Mouse (Mus musculus): ENCODE measurements around the gene Reck. TPM values are rescaled to one million over a fixed set of nuclear protein-coding genes. Genes with fewer than 3 reads are reported as not detected.

Gene Reck
- polyA plus RNA-seq, 1 experiment from 2014 or later = 9.1 TPM

DNA sequence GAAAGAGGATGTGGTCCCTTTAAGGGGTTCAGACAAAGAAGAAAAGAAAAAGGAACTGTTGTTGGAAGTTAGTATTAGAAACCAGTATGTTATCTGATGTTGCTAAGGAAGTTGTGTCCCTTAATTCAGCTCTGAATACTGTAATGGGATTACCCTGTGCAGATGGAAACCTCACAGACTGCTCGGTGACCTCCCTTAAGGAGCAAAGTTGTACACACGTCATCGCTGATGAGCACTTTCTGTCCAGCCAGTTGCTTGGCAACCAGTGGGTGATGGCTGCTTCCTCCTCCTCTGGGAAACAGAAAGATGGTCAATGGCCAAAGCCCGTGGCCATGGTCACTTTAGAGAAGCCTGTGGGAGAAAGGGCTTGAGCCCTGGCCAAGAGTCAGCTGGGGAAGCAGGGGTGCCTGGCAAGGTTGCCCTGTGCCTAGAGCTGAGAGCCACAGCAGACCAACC, 98.2 kb downstream of the Reck start:
- WGBS = 47% methylated on average over 4 of the region's 4 CpGs
- H3K4me3 ChIP-seq = no peak overlapping the region
- ATAC-seq (ENCODE audit: low read depth) = no peak

DNA sequence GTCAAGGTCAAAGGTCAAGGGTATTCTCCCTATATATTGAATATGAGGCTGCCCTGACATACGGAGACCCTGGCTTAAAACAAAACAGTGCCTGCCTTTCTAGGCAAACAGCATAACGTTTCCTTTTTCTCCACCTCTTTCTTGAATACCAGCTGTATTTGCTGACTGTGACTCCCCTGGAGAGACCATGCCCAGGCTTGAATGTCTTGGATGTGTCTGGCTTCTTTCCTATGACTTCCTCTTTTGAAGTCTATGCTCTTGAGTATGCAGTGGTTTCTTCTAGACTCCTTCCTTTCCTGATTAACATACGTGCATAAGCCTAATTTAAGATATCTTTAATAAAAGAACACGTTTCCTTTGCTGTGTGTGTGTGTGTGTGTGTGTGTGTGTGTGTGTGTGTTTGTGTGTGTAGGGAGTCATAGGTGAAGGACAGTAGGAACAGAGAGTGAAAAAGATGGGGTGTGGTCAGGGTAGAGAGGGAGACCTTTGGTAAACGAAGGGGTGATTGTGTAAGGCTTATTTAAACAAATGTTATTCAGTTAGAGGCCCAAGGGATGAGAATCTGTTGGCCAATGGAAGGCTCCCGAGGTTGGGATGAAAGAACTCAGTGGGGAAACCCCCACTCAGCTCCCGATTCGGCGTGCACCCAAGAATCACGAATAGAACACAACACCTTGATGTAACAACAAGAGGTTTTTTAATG, 99.7 kb downstream of the Reck start:
- no peaks in the 10 kb centered on the region for H3K36me3 ChIP-seq
- 83% methylated on average over 10 of the region's 10 CpGs for WGBS
- H3K27me3 ChIP-seq = no peaks in the 10 kb centered on the region
- peaks cover 39% of the 10 kb centered on the region for H3K4me1 ChIP-seq (replicated peaks)
- ATAC-seq (ENCODE audit: low read depth) = no peak
- H3K4me2 ChIP-seq = no peak overlapping the region
- H3K4me3 ChIP-seq = no peak overlapping the region
- H3K9ac ChIP-seq = no peak overlapping the region
- no peak overlapping the region for H3K27ac ChIP-seq (replicated peaks)
- no peaks in the 10 kb centered on the region for H3K9me3 ChIP-seq

More for the DNA sequence above, 98.2 kb downstream of the Reck start:
- Histone ChIP-seq H3K9ac (no peak overlapping the region), H3K27ac (replicated peaks) (no peak overlapping the region), H3K36me3 (no peaks in the 10 kb centered on the region), H3K4me2 (no peak overlapping the region), H3K9me3 (no peaks in the 10 kb centered on the region), H3K27me3 (no peaks in the 10 kb centered on the region), H3K4me1 (replicated peaks) (peaks cover 40% of the 10 kb centered on the region)

DNA sequence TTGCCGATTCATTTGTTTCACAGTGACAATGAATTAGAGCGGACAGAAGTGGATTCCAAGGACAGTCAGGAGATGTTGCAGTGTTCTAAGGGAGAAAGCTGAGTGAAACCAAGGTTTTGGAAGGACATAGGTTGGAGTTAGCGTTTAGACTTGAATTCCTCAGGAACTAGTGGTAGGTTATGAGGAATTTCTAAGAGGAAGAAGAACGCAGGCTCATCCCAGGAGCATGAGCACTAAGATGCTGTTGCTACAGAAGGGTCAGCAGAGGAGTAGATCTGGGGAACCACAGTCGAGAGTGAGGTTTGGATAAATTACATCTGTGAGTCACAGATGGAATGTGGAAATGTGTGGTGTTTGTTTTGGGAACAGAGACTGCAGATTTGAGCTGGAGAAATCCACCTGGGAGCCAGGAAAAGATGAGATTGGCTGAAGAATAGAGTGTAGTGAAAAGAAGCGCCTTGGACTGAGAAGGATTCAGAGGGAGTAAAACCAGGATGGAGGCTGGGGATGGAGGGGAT, 101.0 kb downstream of the Reck start:
- no peaks in the 10 kb centered on the region for H3K27me3 ChIP-seq
- H3K9ac ChIP-seq = no peak overlapping the region
- no peak for ATAC-seq (ENCODE audit: low read depth)
- no peaks in the 10 kb centered on the region for H3K9me3 ChIP-seq
- no peak overlapping the region for H3K4me3 ChIP-seq
- no peaks in the 10 kb centered on the region for H3K36me3 ChIP-seq
- H3K4me2 ChIP-seq = no peak overlapping the region
- 85% methylated on average over 6 of the region's 6 CpGs for WGBS
- peaks cover 38% of the 10 kb centered on the region for H3K4me1 ChIP-seq (replicated peaks)
- H3K27ac ChIP-seq (replicated peaks) = no peak overlapping the region

DNA sequence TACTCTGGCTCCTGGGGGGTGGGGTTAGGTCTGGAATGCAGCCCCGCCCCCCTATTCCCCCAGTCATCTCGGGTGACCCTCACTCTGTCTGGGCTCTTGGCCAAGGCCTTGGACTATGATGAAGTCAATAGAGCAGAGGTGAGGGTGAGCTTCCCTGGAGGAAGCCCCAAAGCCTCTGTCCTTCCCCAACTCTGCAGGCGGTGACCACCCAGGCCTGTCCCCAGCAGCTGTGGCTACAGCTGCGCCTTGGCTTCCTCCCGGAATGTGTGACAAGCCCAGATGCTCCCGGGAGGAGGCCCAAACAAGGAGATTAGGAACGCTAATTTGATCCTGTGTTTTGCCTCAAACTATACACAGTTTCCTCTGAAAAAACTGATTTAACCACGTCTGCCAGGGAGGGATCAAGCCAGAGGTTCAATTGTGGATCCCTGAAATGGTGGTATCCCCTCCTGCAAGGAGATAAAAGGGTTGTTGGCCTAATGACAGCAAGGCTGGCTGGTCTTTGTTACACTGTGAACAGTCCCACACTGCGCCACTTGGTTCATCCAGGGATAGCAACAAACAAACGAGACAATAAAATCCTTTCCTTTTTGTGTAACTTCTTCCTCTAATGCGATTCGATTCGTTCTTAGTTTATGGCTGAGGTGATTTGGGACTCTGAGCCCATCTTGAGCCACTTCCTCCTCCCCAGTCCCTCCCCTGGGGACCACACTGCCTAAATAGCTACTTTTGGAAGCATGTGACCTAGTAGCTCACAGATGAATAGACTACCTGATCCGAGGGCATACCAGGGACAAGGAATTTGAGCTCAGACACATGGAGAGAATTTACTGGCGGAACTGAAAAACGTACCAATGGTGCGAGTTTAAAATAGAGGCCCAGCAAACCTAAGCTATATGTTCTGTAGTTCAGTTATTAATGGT, 103.5 kb downstream of the Reck start:
- Histone ChIP-seq H3K9ac (no peak overlapping the region), H3K36me3 (no peaks in the 10 kb centered on the region), H3K27me3 (no peaks in the 10 kb centered on the region), H3K4me1 (replicated peaks) (peaks cover 22% of the 10 kb centered on the region), H3K9me3 (no peaks in the 10 kb centered on the region), H3K27ac (replicated peaks) (peak overlapping the region; percentile 71), H3K4me2 (no peak overlapping the region), H3K4me3 (no peak overlapping the region)
- WGBS = 15% methylated on average over 17 of the region's 17 CpGs
- peak; percentile 33; the same call in 1 of the 2 replicates for ATAC-seq (ENCODE audit: low read depth)

DNA sequence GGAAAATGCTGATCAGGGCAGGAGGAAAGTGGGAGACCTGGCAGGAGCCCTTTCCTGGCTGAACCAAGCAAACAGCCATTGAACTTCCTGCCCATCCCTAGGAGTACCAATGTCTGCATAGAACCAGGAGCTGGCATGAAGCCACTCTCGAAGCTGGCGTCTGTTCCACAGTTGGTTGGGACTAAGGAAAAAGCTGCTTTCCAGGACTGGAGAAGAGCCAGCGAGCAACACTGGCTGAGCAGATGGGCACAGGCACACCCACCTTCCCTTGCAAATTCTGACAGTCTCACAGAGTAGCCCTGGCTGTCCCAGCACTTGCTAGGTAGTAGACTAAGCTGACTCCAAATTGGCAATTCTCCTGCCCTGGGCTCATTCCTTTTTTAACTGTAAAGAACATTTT, 104.4 kb downstream of the Reck start:
- WGBS = 49% methylated on average over 3 of the region's 3 CpGs
- peaks cover 22% of the 10 kb centered on the region for H3K4me1 ChIP-seq (replicated peaks)
- ATAC-seq (ENCODE audit: low read depth) = no peak
- no peaks in the 10 kb centered on the region for H3K9me3 ChIP-seq
- no peak overlapping the region for H3K4me2 ChIP-seq
- no peak overlapping the region for H3K4me3 ChIP-seq
- H3K27ac ChIP-seq (replicated peaks) = no peak overlapping the region
- no peaks in the 10 kb centered on the region for H3K27me3 ChIP-seq
- H3K36me3 ChIP-seq = no peaks in the 10 kb centered on the region
- no peak overlapping the region for H3K9ac ChIP-seq

DNA sequence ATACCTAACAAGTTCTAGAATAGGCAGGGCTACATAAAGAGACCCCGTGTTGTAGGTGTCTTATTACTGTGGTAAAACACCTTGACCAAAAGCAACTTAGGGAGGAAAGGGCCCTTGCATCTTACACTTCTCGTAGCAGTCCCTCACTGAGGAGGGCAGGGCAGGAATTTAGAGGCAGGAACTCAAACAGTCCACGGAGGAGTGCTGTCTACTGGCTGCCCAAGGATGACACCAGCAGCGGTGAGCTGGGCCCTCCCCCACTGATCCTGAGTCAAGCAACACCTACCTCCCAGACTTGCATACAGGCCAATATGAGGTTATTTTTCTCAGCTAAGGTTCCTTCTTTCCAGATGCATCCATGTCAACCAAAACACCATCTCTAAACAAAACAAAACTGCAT, 104.9 kb downstream of the Reck start:
- ATAC-seq (ENCODE audit: low read depth) = no peak
- Histone ChIP-seq H3K27ac (replicated peaks) (no peak overlapping the region), H3K9me3 (no peaks in the 10 kb centered on the region), H3K27me3 (no peaks in the 10 kb centered on the region), H3K36me3 (no peaks in the 10 kb centered on the region), H3K4me1 (replicated peaks) (peaks cover 22% of the 10 kb centered on the region), H3K9ac (no peak overlapping the region), H3K4me3 (no peak overlapping the region), H3K4me2 (no peak overlapping the region)
- 90% methylated on average over 4 of the region's 4 CpGs for WGBS

DNA sequence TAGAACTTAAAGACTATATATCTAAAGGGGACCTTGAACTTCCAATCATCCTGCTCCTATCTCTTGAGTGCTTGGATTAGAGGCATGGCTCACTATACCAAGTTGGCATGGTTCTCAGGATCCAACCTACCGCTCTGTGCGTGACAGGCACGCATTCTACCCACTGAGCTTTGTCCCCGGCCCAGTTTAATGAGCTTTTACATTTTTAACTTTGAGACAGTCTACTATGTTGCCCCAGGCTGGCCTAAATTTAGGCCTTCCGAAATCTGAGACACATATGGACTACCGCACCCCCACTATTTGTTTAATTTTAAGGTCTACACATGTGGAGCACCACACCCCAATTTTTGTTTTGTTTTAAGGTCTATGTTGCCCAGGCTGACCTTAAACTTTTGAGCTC, 105.5 kb downstream of the Reck start:
- Histone ChIP-seq H3K4me3 (no peak overlapping the region), H3K9ac (no peak overlapping the region), H3K27ac (replicated peaks) (no peak overlapping the region), H3K9me3 (no peaks in the 10 kb centered on the region), H3K4me1 (replicated peaks) (peaks cover 22% of the 10 kb centered on the region), H3K36me3 (no peaks in the 10 kb centered on the region), H3K4me2 (no peak overlapping the region), H3K27me3 (no peaks in the 10 kb centered on the region)
- no peak for ATAC-seq (ENCODE audit: low read depth)
- 93% methylated on average over 6 of the region's 6 CpGs for WGBS

DNA sequence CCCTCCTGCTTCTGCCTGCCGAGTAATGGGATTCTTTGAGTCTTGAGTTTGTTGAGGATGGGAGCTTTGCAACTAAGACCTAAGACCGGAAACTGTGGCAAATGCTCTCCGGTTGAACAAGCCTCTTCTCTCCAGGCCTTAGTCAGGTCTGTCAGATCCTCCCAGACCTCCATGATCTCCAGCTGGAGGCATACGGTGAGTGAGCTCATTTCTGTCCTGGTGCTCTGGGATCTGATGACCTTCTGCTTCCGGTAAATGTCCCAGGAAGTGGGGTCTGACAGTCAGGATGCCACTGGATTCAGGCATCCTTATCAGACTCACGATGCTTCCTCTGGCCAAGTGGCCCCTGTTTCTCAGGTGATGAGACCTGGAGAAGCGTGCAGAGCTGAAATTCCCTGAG, 105.9 kb downstream of the Reck start:
- no peaks in the 10 kb centered on the region for H3K27me3 ChIP-seq

DNA sequence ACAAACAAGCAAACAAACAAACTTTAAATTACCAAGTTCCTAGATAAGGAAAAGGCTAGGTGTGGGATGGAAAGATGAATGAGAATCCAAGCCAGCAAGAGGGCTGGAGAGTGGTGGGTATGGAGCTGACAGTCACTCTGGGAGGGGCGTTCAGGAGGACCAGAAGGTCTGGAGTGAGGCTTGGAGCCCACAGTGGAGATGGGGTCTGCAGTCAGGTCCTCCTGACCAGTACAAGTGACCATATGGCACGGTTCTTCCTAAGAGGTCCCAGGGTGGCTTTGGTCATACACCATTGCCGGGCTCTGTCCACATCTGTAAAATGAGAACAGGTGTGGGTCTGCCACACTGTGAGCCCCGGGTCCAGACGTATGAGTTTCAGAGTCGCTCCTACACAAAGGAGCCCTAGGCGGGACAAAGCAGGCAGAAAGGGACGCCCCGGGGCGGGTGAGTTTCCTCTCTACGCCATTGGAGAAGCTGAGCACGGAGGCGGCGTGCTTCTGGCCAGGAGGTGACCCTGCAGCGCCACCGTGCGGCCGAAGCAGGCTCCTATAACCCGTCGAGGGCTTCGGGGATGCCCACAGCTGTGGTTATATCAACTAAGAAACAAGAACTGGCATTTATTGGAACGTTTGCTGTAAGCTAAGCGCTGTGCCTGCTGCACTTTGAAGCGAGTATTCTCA, 106.9 kb downstream of the Reck start:
- peak overlapping the region; percentile 34 for H3K4me3 ChIP-seq
- no peaks in the 10 kb centered on the region for H3K36me3 ChIP-seq
- WGBS = 2% methylated on average over 24 of the region's 24 CpGs
- H3K9ac ChIP-seq = peak overlapping the region; percentile 70
- H3K4me2 ChIP-seq = peak overlapping the region; percentile 68
- peaks cover 22% of the 10 kb centered on the region for H3K4me1 ChIP-seq (replicated peaks)
- H3K27me3 ChIP-seq = no peaks in the 10 kb centered on the region
- ATAC-seq (ENCODE audit: low read depth) = peak; percentile 94
- no peaks in the 10 kb centered on the region for H3K9me3 ChIP-seq
- H3K27ac ChIP-seq (replicated peaks) = 0 out of 2 replicates have a peak overlapping the region, but pooled peaks have one; percentile 15

More for the DNA sequence above, 105.9 kb downstream of the Reck start:
- Histone ChIP-seq H3K36me3 (no peaks in the 10 kb centered on the region), H3K4me3 (no peak overlapping the region), H3K27ac (replicated peaks) (no peak overlapping the region), H3K9me3 (no peaks in the 10 kb centered on the region), H3K4me2 (no peak overlapping the region), H3K9ac (no peak overlapping the region), H3K4me1 (replicated peaks) (peaks cover 22% of the 10 kb centered on the region)
- WGBS = 93% methylated on average over 7 of the region's 7 CpGs
- no peak for ATAC-seq (ENCODE audit: low read depth)

DNA sequence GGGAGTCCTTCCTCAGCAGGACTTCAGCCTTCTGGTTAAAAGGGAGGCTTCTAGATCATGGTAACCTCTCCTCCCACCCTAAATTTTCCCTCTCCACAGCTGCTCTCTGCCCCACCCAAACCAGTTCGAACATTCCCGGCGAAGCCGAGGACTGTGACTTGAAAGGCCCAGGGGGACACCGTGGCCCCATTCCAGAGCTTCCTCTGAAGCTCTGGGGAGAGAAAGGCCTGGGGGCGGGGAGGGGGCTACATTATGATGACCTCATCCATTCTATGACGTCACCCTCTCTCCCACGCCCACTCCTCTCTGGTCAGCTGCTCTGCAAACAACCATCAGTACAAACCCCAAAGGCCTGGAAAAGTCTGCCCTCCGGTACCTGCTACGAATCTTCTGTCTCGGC, 107.9 kb downstream of the Reck start, which contains the start of gene Ccin:
Gene Ccin (plus strand): TSS at position 303 of the 400 bp plus-strand sequence.
- Histone ChIP-seq H3K36me3 (no peaks in the 10 kb centered on the region), H3K4me3 (peak within 1 kb of the TSS; percentile 34), H3K4me1 (replicated peaks) (peaks cover 21% of the 10 kb centered on the region), H3K27me3 (no peaks in the 10 kb centered on the region), H3K9ac (peak within 1 kb of the TSS; percentile 70), H3K9me3 (no peaks in the 10 kb centered on the region), H3K27ac (replicated peaks) (no peak within 1 kb of the TSS), H3K4me2 (peak within 1 kb of the TSS; percentile 68)
- ATAC-seq (ENCODE audit: low read depth) = no peak
- WGBS = 73% methylated on average over 11 of the region's 11 CpGs

DNA sequence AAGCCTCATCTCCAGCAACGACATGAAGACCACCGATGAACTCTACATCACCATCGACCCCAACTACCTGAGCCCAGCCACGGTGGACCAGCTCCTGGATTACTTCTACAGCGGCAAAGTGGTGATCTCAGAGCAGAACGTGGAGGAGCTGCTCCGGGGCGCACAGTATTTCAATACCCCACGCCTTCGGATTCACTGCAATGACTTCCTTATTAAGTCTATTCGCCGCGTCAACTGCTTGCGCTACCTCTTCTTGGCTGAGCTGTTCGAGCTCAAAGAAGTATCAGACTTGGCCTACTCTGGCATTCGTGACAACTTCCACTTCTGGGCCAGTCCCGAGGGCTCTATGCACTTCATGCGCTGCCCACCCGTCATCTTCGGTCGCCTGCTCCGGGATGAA, 108.4 kb downstream of the Reck start:
- Histone ChIP-seq H3K4me1 (replicated peaks) (peaks cover 15% of the 10 kb centered on the region), H3K36me3 (no peaks in the 10 kb centered on the region), H3K4me2 (no peak overlapping the region), H3K27me3 (no peaks in the 10 kb centered on the region), H3K4me3 (no peak overlapping the region), H3K9me3 (no peaks in the 10 kb centered on the region), H3K27ac (replicated peaks) (no peak overlapping the region), H3K9ac (no peak overlapping the region)
- WGBS = 92% methylated on average over 22 of the region's 22 CpGs
- ATAC-seq (ENCODE audit: low read depth) = no peak

DNA sequence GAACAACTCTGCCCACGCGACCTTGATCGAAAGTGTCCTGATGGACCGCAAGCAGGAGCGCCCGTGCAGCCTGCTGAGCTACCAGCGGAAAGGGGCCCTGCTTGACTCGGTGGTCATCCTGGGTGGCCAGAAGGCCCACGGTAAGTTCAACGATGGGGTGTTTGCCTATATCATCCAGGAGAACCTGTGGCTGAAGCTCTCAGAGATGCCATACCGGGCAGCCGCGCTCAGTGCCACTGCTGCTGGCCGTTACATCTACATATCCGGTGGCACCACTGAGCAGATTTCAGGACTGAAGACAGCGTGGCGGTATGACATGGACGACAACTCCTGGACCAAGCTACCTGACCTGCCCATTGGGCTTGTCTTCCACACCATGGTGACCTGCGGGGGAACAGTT, 109.0 kb downstream of the Reck start:
- Histone ChIP-seq H3K9me3 (no peaks in the 10 kb centered on the region), H3K27me3 (no peaks in the 10 kb centered on the region), H3K4me1 (replicated peaks) (peaks cover 9% of the 10 kb centered on the region), H3K4me3 (no peak overlapping the region), H3K9ac (no peak overlapping the region), H3K36me3 (no peaks in the 10 kb centered on the region), H3K27ac (replicated peaks) (no peak overlapping the region), H3K4me2 (no peak overlapping the region)
- no peak for ATAC-seq (ENCODE audit: low read depth)
- 96% methylated on average over 19 of the region's 19 CpGs for WGBS
